Mouse (Mus musculus) thymus, postnatal 0 days (tissue): ENCODE data around the gene Uqcr11. TPM values are rescaled to one million over a fixed set of nuclear protein-coding genes. Genes with fewer than 3 reads are reported as not detected.

Experiments
- DNase-seq: peaks from one replicate; pipeline ENCODE4 v3.0.0-alpha.2; 2015; ENCODE audit warnings: low spot score
- polyA plus RNA-seq: library from polyadenylated mRNA; unstranded; fragments of >200 nt; fragmentation: Nextera tagmentation; extraction: Ambion mirVana; gene quantifications from 2 replicates; pipeline ENCODE4 v1.2.1, GENCODE M21; 2015

Uqcr11 gene
- 635 and 689 TPM in 2 replicates for polyA plus RNA-seq

DNA sequence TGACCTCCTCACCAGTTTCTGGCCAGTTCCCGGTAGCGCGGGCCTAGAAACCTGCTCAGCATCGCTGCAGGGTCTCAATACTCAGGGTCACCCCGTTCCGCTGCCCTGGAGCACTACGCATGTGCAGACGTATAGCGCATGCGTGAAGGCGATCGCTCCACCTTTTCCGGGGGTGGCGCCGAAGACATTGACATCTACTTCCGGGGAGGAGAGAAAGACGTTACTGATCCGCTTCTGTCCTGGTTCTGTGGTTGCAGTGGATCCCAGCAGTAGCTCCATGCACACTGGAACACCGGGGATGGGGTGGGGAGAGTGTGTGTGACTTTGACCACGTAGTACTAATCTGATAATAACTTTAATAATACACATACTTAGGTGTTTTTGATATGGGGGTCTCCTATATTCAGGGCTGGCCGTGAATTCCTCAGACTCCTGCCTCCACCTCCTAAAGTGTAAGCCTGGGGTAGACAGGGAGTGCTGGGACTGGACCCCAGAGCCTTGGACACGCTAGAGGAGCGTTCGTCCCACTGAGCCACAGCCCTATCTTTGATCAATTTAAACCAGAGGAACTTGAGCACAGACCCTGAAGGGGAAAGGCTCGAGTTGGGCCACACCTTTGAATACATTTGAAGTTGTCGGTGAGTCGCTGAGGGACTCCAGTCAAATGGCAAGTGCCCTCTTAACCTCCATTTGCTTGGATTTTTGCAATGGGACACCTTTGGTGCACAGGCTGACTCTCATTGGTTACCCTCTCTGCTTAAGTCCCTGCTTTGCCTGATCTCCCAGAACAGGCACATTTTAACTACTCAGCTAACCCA is at the start of gene Uqcr11:
Uqcr11 (minus strand) TSS at position 147 of the 818 bp plus-strand sequence.
- DNase-seq: peak; percentile 94

DNA sequence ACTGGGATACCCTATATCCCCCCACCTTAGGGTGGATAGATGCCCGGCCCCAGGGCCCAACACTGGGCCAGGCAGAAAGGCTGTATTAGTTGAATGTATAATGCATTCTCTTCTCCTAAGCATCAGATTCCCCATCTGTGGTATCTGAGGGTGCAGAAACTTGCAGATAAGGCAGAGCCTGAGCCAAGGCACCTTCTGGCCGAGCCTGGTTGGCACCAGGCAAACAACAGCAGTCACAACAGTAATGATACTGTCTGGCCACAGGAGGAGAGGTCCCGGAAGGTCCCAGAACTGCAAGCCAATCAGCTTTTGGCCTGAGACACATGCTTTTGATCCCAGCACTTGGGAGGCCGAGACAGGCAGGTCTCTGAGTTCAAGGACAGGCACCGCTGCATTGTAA is 49.1 kb upstream of the Uqcr11 start:
- DNase-seq: no peak

DNA sequence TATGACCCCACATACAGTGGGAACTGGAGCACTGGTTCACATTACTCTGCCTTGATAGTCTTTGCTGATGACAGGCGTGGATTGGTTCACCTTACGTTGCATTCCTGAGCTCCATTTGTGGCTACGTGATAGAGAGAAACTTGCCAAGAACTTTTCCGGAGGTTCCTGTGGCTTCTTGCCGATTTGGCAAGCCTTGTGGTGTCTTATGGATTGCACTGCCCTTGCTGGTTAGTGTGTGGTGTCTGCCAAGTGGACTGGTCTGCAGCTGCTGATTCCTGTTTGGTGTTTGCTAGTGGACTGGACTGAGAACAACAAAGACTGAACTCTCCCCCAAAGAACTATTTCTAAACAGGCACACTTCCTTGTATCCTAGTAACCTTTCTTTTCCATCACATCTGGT is 48.2 kb upstream of the Uqcr11 start:
- no peak for DNase-seq

DNA sequence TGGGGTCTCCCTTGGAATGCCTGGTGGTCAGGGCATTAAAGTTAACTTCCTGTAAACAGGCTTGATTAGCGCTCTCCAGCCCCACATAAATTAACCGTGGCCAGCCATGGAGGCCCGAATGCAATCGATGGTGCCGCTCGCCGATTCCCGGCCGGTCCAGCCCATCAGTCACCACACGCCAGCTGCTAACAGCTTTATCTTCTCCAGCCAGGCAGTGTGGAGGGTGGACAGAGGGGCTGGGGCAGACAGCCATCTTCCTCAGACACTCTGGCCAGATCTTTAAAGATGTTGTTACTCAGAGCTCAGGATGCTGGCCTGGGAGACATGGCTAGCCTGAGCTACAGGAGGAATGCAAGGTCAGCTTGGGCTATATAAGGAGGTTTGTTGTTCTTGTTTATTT is 47.0 kb upstream of the Uqcr11 start:
- no peak for DNase-seq

DNA sequence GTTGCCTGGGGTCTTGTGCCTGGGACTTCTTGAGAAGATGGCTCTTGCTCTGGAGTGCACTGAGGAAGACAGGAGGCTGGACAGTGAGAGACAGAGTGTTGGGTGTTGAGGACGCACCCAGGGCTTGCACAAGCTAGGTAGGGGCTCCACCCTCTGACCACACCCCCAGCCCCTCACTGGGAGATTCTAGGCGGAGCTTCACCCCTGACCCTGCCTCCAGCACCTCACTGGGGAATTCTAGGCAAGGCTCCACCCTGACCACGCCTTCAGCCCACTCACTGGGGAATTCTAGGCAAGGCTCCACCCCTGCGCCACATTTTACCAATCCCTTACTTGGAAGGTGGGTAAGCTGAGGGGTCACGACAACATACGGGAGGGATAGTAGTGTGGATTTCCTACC is 44.0 kb upstream of the Uqcr11 start:
- no peak for DNase-seq

DNA sequence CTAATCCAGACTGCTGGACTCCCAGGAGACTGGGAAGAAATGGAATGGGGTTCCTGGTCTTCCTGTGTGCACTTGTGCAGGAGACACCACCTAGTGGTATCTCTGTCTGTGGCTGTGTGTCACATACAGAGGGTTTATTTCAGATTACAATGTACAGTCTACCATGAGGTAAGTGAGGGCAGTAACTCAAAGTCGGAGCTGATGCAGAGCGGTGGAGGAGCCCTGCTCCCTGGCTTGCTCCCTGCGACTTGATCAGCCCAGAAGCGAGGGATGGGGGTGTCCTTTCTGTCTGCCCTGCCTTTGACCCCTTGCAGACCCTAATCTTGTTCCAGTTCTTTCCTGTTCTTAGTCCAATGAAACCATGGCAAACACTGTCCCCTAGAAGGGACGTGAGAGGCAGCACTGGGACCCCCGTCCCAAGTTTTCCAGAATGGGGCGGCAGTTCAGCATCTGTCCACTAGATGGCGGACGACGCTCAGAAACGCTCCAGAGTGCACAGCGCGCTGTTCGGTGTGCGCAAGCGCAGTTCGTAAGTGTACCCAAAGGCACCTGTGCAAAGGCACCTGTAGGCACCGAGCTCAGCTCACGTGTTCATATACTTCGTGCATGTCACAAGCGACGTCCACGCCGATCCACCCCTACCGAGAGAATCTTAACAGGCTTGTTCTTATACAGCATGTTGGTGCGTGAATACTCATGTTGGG is 39.4 kb upstream of the Uqcr11 start:
- DNase-seq: peak; percentile 89

DNA sequence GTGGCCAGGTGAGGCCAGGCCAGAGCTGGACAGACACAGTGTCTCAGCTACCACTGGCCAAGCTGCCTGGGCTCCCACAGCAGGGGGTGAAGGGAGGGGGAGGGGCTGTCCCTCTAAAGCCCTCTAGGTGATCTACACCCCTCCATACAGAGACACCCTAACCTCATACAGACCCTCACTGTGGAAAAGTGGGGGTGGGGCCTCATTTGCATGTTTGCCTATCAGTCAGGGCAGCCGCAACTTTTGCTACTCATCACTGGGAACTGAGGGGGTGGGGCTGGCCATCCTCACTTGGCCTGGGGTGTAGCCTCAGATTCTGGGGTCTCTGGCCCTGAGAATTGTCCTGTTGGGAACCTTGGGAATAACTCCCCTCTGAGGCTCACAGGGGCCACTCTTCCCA is 38.4 kb upstream of the Uqcr11 start:
- no peak for DNase-seq

DNA sequence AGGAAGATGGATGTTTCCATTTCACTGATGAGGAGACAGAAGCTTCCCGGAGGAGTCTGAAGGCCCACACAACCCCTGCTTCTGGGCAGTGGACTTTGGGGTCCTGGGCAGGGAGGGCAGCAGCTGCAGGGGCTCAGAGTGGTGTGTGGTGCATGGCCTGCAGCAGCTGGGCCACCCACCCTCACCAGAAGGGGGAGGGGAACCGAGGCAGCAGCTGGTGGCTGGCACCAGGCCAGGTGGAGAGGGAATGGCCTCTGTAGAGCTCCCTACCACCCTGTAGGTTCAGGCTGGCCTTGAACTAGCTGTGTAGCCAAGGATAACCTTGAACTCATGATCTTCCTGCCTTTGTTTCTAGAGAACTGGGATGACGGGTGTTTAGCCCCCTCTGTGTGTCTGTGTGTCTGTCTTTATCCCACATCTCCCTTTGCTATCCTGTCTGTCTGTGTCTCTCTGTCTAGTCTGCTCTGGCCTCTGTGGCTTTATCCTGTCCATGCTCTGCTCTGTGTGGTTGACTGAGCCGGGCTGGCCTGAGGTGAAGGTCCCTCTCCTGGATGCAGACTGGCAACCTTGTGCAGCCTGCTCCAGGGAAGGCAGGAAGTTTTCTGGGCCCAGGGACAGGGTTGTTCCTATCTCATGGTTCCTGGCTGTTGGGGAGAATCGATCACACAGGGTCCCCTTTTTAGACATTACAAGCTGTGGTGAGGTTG is 37.9 kb upstream of the Uqcr11 start:
- no peak for DNase-seq

DNA sequence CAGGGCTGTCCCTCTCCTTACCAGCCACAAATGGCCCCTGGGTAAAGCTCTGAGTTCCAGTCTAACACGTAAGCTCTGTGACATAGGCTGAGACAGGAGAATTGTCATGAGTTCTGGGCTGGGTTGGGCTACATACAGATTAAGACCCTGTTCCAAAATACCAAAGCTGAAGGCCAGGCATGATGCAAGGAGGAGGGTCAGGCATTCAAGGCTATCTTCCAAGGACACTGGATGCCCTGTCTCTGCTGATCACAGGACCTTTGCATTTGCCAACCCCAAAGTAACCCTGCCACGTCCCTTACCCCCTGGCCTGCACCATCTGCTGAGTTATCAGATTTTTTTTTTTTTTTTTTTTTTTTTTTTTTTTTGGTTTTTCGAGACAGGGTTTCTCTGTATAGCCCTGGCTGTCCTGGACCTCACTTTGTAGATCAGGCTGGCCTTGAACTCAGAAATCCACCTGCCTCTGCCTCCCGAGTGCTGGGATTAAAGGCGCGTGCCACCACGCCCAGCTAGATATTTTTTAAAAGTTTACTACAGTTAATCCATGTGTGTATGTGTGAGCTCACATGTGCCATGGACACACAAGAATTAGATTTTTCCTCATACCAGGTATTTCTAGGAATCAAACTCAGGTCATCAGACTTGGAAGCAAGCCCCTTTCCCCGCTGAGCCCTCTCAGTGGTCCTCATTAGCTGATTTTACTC is 37.1 kb upstream of the Uqcr11 start:
- no peak for DNase-seq

DNA sequence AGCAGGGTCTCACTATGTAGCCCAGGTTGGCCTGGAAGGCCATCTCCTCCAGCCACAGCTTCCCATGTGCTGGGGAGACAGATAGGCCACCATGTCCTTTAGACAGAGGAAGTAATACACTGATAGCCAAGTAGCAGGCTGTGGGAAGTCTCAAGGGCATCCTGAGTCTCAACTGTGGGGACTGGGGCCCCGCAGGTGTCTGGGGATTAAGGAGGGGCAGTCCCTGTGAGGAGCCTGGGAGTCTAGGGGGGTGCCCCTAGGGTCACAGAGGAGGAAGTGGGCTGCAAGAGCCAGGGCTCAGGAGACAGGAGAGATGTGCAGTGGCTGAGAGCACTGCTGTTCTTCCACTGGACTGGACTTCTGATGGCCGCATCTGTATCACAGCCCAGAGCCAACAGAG is 36.4 kb upstream of the Uqcr11 start:
- no peak for DNase-seq

DNA sequence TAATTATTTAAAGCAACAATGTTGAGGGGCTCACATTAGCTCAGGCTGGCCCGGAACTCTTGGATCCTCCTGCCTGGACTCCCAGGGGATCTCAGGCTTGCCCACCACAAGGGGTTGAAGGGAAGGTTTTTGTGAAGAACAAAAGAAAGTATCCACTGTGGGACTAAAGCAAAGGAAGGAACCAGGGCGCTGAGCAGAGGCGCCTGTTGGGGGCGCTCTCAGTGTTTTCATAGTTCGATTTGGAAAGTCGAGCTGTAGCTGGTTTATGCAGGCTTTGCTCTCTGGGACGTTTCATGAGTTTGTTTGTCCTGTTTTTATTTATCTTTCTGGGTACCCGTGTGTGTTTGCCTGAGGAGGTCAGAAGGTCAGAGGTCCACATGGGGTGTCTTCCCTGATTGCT is 35.0 kb upstream of the Uqcr11 start:
- DNase-seq: no peak

DNA sequence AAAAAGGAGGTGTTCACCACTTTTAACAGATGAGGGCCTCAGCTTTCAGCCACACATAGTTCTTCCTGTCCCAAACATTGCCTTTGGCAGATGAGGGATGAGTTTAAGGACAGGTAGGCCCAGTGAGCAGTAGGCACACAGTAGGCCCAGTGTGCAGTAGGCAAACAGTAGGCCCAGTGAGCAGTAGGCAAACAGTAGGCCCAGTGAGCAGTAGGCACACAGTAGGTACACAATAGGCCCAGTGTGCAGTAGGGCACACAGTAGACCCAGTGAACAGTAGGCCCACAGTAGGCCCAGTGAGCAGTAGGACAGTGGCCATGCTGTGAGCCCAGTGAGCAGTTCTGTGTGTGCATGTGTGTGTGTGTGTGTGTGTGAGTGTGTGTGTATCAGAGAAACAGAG is 33.4 kb upstream of the Uqcr11 start:
- no peak for DNase-seq

DNA sequence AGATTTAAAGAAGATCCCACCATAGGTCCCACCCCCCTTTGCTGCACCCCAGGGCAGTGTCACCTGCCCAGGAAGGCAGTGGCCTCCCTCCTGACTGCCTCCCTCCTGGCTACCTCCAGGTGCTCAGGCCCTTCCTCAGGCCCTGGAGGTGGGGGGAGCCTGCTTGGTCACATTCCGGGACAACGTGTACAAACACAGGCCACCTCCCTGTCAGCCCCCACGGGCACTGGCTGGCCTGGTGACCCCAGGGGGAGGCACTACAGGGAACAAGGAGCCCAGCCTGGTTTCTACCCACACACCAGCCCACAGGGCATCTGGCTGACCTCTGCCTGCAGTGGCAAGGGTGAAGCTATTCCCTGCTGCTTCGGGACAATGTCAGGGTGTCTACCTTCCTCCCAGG is 31.3 kb upstream of the Uqcr11 start:
- DNase-seq: no peak

DNA sequence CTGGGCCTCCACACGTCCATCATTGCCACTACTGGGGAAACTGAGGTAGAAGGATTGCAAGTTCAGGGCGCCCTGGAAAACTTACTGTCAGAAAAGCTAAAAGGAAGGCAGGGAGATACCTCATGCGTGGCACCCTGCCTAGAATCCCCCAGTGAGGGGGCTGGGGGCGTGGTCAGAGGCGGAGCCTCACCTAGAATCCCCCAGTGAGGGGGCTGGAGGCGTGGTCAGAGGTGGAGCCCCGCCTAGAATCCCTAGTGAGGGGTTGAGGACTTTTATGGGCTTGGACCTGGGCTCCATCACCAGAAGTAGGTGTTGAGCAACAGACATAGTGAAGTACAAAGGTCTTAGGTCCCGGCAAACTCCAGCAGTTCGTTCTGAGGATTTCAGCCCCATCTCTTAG is 29.6 kb upstream of the Uqcr11 start:
- DNase-seq: peak; percentile 41

DNA sequence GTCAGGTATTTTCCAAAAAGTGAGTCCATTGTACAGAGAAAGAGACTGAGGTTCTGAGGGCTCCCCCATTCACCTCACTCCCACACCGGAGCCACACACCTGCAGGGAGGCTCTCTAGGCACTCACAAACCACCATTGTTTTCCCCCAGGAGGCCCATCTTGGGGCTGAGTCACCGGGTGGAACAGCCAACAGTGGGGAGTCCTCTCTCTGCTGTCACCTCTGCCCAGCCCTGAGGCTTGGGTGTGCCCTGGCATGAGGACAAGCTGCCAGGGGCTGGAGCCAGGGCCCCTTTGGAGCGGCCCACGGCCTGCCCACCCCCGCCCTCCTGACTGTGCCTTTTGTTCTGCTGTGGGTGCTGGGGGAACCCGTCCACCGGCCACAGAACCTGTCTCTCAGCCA is 29.1 kb upstream of the Uqcr11 start:
- DNase-seq: peak; percentile 44

DNA sequence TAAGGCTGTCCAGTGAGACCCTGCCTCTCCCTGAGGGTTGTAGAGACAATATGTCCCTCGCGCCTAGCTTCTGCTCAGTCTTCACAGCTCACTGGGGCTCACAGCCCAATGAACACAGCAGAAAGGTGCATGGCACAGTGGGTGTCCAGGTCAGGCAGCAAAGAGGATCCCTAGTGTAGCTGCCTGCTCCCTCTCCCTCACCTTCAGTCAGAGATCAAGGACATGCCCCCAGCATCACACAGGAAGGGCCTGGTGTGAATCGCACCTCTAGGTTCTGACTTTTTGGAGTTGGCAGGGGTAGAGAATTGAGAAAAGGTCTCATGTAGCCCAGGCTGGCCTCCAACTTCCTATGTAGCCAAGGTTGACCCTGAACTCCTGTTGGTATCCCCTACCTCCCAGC is 28.2 kb upstream of the Uqcr11 start:
- DNase-seq: no peak

DNA sequence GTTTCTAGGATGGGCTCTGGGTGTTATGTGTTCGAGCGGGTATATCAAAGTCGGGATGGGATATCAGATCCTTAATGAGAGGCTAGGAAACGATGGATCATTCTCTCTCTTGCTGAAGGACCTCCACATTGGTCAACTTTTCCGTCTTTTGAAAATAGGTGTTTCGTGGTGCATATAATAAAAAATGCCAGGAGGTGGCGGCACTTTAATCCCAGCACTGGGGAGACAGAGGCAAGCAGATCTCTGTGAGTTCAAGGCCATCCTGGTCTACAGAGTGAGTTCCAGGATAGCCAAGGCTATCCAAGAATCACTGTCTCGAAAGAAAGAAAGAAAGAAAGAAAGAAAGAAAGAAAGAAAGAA is 27.6 kb upstream of the Uqcr11 start:
- DNase-seq: no peak

DNA sequence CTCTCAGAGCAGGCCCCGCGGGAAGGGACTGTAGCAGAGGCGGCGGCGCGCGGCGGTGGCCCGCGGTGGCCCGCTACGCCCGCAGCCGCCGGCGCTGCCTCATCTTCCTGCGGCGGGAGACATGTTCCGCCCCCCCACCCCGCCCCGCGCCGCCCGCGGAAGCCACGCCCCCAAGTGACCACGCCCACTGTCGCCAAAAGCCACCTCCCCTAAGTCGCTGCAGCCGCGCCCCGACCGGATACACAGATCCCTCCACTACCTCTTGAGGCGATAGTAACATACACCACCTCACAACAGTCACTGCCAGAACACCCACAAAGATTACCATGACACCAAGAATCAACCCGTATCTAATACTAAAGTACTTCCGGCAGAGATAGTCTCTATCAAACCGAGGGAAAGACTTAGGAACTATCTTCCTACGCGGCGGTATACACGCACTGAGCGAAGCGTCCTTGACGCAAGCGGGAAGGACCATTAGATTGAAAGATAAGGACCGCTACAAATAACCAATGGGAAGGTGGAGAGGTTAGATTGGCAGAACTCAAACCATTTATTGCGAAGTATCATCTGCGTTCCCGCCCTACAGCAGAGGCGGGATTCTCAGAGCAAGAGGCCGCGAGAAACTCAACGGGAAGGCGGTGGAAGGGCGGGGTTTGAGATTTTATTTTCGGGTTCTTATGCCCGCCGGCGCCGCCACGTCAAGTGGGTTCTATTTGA is 27.0 kb upstream of the Uqcr11 start, which contains the start of gene Tcf3:
Tcf3 (minus strand) TSS at position 135 of the 720 bp plus-strand sequence.
- DNase-seq: peak; percentile 97

DNA sequence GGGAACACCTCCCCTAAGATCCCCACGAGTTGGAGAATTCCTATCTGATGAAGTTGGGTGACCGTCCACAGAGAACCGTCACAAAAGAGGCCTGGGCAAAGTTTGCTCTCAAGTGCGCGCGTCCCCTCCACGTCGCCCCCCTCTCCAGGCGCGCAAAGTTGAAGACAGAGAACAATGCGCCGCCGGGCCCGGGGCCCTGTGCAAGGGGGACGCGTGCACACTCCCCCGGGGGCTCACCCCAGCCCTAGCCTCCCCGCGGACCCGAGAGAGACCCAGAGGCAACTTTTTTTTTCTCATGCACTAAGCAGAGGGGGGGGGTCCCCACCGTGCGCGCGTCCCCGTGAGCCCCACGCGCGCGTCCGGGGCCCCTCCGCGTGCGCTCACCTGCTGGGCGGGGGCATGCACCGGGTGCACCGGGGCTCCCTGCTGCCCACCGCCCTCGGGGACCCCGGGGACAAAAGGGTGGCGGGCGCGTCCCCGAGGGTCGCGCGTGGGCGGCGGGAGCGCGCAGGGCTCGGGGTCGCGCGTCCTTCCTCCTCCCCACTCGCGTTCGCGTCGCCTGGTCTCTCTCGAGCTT is 26.4 kb upstream of the Uqcr11 start:
- DNase-seq: peak; percentile 72

DNA sequence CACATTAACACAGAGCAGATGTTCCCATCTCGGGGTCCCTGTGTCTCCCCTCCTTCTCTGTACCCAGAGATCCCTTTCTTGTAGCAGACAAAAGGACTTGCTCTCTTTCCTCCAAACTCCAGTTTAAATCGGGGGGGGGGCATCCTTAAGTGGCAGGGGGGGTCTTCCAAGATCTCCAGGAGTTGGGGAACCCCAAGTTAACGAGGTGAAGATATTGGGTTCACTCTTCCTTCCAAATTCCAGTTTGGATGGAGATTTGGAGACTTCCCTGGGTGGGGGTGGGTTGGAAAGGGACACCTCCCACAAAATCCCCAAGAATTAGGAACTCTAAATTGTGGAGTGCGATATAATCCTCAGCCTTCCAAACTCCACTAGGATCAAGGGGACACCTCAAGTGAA is 25.8 kb upstream of the Uqcr11 start:
- no peak for DNase-seq
